Mouse (Mus musculus): Measurements from ENCODE around the gene Zfp597. TPM values are rescaled to one million over a fixed set of nuclear protein-coding genes. Genes with fewer than 3 reads are reported as not detected.

Zfp597 gene
- 1.6 and 1.9 TPM in 2 replicates for polyA plus RNA-seq (2012; rRNA removed)

DNA sequence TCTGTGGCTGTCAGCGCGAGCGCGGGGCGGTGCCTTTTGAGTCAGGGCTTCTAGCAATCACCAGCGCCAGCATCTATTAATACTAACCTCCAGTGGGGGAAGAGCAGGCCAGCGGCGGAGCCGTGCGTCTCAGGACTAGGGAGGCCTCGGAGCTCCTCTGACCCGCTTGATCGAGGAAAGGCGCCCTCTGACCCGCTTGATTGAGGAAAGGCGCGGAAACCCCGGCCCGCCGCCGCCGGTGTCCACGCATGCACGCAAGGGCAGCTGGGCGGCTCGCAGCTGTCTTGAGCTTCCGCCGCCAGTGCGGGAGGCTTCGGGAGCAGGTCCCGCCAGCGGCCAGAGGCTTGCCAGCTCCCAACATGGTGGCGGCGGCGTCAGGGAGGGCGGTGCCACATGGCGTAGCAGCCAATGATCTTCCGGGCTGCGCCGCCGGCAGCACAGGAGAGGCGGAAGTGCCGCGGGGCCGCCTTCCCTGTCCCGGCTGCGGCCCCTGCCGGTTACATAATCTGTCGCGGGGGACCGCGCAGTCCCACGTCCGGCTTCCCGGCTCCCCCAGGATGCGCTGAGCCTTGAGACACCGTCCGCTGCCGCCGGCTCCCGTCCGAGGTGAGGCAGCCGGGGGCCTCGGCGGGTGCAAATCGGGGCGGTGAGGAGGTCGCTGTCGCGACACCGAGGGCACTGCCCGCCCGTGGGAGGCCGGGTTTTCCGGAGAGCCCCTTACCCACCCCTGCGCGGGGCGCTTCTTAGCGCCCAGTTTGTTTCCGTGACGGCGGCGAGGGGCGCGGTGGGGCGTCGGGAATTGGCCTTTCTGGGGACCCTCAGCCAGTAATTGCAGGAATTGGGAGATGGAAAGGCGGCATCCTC is at the start of gene Zfp597, which contains the start of gene Gm20695:
TSS of gene Zfp597 (minus strand) at position 361 of the 864 bp plus-strand sequence.
TSS of gene Gm20695 (plus strand) at position 448 of the 864 bp plus-strand sequence.

DNA sequence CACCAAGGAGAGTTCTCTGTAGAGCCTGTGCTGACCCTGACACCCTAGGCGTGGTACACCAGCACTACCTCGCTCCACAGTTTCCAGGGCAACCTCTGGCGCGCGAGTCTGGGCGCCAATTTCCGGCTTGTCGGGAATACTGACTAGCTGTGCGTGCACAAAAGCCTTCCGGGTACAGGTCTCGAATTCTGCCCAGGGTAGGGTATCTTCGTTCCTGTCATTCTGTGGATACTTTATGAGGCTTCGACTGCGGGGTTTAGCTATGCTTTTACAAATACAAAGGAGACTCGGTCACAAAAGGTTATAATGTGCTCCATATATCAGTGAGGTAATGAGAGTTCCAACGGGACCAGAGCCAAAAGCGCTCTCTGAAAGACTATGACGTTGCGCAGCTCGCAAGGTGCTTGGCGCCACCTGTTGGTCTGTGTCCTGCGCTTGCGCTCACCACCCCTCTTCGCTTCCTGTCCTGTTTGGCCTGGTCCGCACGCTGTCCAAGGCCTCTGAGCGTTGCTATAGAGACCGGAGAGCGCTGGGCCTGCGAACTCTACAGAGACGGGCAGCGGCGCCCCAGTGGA is 24.3 kb upstream of the Zfp597 start, which contains the start of the genes 1700037C18Rik and Cluap1:
TSS of gene 1700037C18Rik (minus strand) at position 153 of the 575 bp plus-strand sequence.
TSS of gene Cluap1 (plus strand) at position 265 of the 575 bp plus-strand sequence.

DNA sequence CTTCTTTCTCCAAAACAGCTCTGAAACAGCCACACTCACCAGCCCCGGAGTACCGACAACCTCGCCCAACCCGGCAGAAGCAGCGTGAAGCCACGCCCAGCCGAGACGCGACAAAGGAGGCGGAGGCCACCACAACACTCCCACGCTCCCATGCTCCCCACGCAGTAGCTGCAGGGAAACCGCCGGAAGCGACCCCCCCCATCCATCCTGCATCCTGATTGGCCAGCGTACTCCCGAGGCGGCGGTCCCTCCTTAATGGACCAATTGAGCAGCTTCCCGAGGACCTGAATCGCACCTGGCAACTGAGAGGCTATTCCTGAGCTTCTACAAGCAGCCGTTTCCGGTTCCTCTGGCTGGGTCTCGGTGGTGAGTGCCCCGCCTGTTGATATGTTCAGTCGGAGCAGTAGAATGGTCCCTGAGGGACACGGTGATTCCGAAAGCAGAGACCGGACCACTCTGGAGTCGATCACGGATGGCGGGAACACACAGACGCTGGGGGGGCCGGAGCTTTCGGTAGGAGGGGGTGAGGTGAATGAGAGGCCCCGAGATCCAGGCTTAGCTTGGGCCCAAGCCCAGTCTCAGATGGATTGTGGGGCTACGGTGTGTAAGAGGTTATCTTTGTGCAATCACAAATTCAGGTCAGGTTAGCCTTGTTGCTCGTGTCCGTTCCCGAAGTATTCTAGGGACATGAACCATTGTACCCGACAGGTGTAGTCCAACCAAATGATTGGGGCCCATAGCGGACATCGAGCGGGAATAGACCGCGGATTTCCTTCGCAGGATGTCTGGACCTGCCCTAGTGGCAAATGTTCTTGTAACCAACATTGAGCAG is 11.9 kb downstream of the Zfp597 start, which contains the start of gene Naa60:
TSS of gene Naa60 (plus strand) at position 160 of the 832 bp plus-strand sequence.

DNA sequence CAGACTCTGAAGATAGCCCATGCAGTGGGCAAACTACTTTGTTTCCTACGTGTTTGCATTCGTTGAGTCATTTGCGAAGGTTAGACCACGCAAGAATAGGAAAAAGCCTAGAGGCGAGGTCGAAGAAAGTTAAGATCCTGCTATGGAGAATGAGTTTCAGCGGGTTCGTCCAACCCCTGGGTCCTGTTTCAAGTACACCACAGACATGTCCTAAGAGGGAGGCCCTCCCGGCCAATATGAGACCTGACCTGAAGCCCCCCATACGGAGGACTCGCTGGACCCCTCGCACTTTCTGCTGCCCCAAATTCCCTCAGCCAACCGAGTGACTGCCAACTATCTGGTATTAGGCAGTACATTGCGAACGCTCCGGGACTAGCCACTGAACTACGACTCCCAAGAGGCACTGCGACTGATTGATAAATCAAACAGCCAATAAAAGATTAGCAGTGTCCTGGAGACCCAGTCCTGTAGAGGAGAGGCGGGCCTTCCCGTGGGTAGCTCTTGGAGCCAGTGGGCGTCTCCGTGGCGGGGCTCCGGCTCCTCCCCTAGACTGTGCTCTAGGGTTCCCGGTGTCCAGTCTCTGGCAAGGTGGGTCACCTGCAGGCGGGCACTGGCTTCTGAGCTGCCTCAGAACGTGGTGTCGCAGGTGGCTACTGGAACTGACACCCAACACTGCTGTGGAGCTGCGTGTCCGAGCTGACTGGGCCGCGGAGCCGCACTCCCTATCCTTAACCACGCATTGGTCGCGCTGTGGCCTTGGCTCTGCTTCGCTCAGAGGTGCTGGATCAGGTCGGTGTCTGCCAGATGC is 37.4 kb downstream of the Zfp597 start, which contains the start of gene Zfp174:
TSS of gene Zfp174 (plus strand) at position 558 of the 808 bp plus-strand sequence.

DNA sequence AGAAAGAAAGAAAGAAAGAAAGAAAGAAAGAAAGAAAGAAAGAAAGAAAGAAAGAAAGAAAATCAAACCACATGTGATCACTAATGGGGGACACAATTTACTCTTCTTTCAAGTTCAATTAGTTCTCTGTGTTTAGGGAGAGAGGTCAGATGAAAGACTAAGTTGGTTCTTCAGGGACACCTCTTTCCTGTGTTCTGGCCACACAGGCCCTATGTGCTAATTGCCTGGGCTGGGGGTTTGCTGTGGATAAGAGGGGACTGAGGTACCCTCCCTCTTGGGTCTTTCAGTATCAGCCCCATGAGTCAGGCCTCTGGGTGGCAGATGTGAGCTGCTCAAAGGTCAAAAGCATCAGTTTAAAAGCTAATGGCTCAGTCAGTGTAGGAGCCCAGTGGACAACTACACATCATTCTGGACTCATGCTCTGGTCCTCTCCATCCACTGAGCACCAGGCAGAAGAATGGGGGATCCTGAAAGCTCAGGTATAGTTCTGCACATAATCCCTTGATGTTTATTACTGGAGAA is 53.7 kb downstream of the Zfp597 start, which contains the start of gene Olfr15:
TSS of gene Olfr15 (plus strand) at position 291 of the 522 bp plus-strand sequence.

Other genes with a start within 250 kb of the Zfp597 start
- gene Mefv, start 166.5 kb downstream of the Zfp597 start, polyA plus RNA-seq (2012; rRNA removed), result 0.33 and 0.47 TPM in 2 replicates
- 7.2 and 8.4 TPM in 2 replicates for gene Zfp263, start 140.5 kb downstream of the Zfp597 start, polyA plus RNA-seq (2012; rRNA removed)
- not detected in 2 replicates for gene Olfr15, start 53.7 kb downstream of the Zfp597 start, polyA plus RNA-seq (2012; rRNA removed)
- 0.79 and 0.84 TPM in 2 replicates for gene Zfp174, start 37.3 kb downstream of the Zfp597 start, polyA plus RNA-seq (2012; rRNA removed)
- 53.7 and 64.5 TPM in 2 replicates for gene Naa60, start 12.2 kb downstream of the Zfp597 start, polyA plus RNA-seq (2012; rRNA removed)
- not detected in 2 replicates for gene Gm20695, start 87 bp upstream of the Zfp597 start, polyA plus RNA-seq (2012; rRNA removed)
- 9.4 and 11.5 TPM in 2 replicates for gene 1700037C18Rik, start 24.1 kb upstream of the Zfp597 start, polyA plus RNA-seq (2012; rRNA removed)
- gene Cluap1, start 24.2 kb upstream of the Zfp597 start, polyA plus RNA-seq (2012; rRNA removed), result 3.0 and 4.4 TPM in 2 replicates
- gene Nlrc3, start 92.1 kb upstream of the Zfp597 start, polyA plus RNA-seq (2012; rRNA removed), result 2.4 and 2.5 TPM in 2 replicates
- 11.6 and 13.4 TPM in 2 replicates for gene Slx4, start 119.2 kb upstream of the Zfp597 start, polyA plus RNA-seq (2012; rRNA removed)
- gene Dnase1, start 152.4 kb upstream of the Zfp597 start, polyA plus RNA-seq (2012; rRNA removed), result not detected in 2 replicates
- gene Trap1, start 193.3 kb upstream of the Zfp597 start, polyA plus RNA-seq (2012; rRNA removed), result 63.3 and 78.2 TPM in 2 replicates

All from colon, adult 2 months (tissue).